Mouse (Mus musculus): ENCODE data around the gene Gnptab. TPM values are rescaled to one million over a fixed set of nuclear protein-coding genes. Genes with fewer than 3 reads are reported as not detected.

The Gnptab gene
- polyA plus RNA-seq, 1 experiment from 2014 or later, result 10.1 TPM

GRCm38 (mm10) chr10:88392181-88392847 is 13.4 kb downstream of the Gnptab start:
- Histone ChIP-seq H3K9ac (ENCODE audit: low read depth, low read length) (no peak overlapping the region), H3K27ac (ENCODE audit: low read depth, low read length) (no peak overlapping the region), H3K27me3 (replicated peaks; ENCODE audit: control insufficient read depth, insufficient read depth, low read length) (no peaks in the 10 kb centered on the region), H3K4me2 (no peak overlapping the region), H3K9me3 (ENCODE audit: control insufficient read depth, low read length) (no peaks in the 10 kb centered on the region), H3K4me3 (ENCODE audit: low read depth, low read length) (no peak overlapping the region), H3K4me1 (replicated peaks; ENCODE audit: control insufficient read depth, insufficient read depth, low read length) (peaks cover 17% of the 10 kb centered on the region), H3K36me3 (ENCODE audit: control insufficient read depth, insufficient read depth, low read length) (no peaks in the 10 kb centered on the region)
- ATAC-seq (replicated peaks; ENCODE audit: low FRiP score) (no peak), DNase-seq (ENCODE audit: low spot score) (no peak)
- 85% methylated on average over 9 of the region's 9 CpGs for WGBS

- Histone ChIP-seq H3K4me2 (no peak overlapping the region), H3K4me3 (ENCODE audit: low read depth, low read length) (no peak overlapping the region), H3K27ac (ENCODE audit: low read depth, low read length) (no peak overlapping the region), H3K9me3 (ENCODE audit: control insufficient read depth, low read length) (no peaks in the 10 kb centered on the region), H3K4me1 (replicated peaks; ENCODE audit: control insufficient read depth, insufficient read depth, low read length) (no peaks in the 10 kb centered on the region), H3K9ac (ENCODE audit: low read depth, low read length) (no peak overlapping the region), H3K36me3 (ENCODE audit: control insufficient read depth, insufficient read depth, low read length) (no peaks in the 10 kb centered on the region), H3K27me3 (replicated peaks; ENCODE audit: control insufficient read depth, insufficient read depth, low read length) (no peaks in the 10 kb centered on the region)
- DNase-seq (ENCODE audit: low spot score) (no peak), ATAC-seq (replicated peaks; ENCODE audit: low FRiP score) (no peak)
- WGBS, result 77% methylated on average over 6 of the region's 6 CpGs
Observed at GRCm38 (mm10) chr10:88398668-88399243, 19.8 kb downstream of the Gnptab start.

- DNase-seq (ENCODE audit: low spot score) (no peak), ATAC-seq (replicated peaks; ENCODE audit: low FRiP score) (no peak)
- Histone ChIP-seq H3K9me3 (ENCODE audit: control insufficient read depth, low read length) (no peaks in the 10 kb centered on the region), H3K9ac (ENCODE audit: low read depth, low read length) (no peak overlapping the region), H3K4me2 (no peak overlapping the region), H3K4me1 (replicated peaks; ENCODE audit: control insufficient read depth, insufficient read depth, low read length) (no peaks in the 10 kb centered on the region), H3K36me3 (ENCODE audit: control insufficient read depth, insufficient read depth, low read length) (no peaks in the 10 kb centered on the region), H3K27me3 (replicated peaks; ENCODE audit: control insufficient read depth, insufficient read depth, low read length) (no peaks in the 10 kb centered on the region), H3K4me3 (ENCODE audit: low read depth, low read length) (no peak overlapping the region), H3K27ac (ENCODE audit: low read depth, low read length) (no peak overlapping the region)
- 83% methylated on average over 5 of the region's 5 CpGs for WGBS
Observed at GRCm38 (mm10) chr10:88399271-88399670, 20.3 kb downstream of the Gnptab start.

- Histone ChIP-seq H3K4me2 (no peak overlapping the region), H3K9me3 (ENCODE audit: control insufficient read depth, low read length) (no peaks in the 10 kb centered on the region), H3K27ac (ENCODE audit: low read depth, low read length) (no peak overlapping the region), H3K9ac (ENCODE audit: low read depth, low read length) (no peak overlapping the region), H3K4me1 (replicated peaks; ENCODE audit: control insufficient read depth, insufficient read depth, low read length) (no peaks in the 10 kb centered on the region), H3K4me3 (ENCODE audit: low read depth, low read length) (no peak overlapping the region), H3K36me3 (ENCODE audit: control insufficient read depth, insufficient read depth, low read length) (no peaks in the 10 kb centered on the region), H3K27me3 (replicated peaks; ENCODE audit: control insufficient read depth, insufficient read depth, low read length) (no peaks in the 10 kb centered on the region)
- ATAC-seq (replicated peaks; ENCODE audit: low FRiP score) (no peak), DNase-seq (ENCODE audit: low spot score) (no peak)
- 91% methylated on average over 4 of the region's 4 CpGs for WGBS
Observed at GRCm38 (mm10) chr10:88403021-88403420, 24.1 kb downstream of the Gnptab start.

- Histone ChIP-seq H3K9me3 (ENCODE audit: control insufficient read depth, low read length) (no peaks in the 10 kb centered on the region), H3K27ac (ENCODE audit: low read depth, low read length) (no peak overlapping the region), H3K9ac (ENCODE audit: low read depth, low read length) (no peak overlapping the region), H3K36me3 (ENCODE audit: control insufficient read depth, insufficient read depth, low read length) (no peaks in the 10 kb centered on the region), H3K4me1 (replicated peaks; ENCODE audit: control insufficient read depth, insufficient read depth, low read length) (no peaks in the 10 kb centered on the region), H3K27me3 (replicated peaks; ENCODE audit: control insufficient read depth, insufficient read depth, low read length) (no peaks in the 10 kb centered on the region), H3K4me3 (ENCODE audit: low read depth, low read length) (no peak overlapping the region), H3K4me2 (no peak overlapping the region)
- DNase-seq (ENCODE audit: low spot score) (no peak), ATAC-seq (replicated peaks; ENCODE audit: low FRiP score) (no peak)
- 71% methylated on average over 6 of the region's 6 CpGs for WGBS
Observed at GRCm38 (mm10) chr10:88404220-88404619, 25.3 kb downstream of the Gnptab start.

- Histone ChIP-seq H3K27ac (ENCODE audit: low read depth, low read length) (no peak overlapping the region), H3K27me3 (replicated peaks; ENCODE audit: control insufficient read depth, insufficient read depth, low read length) (no peaks in the 10 kb centered on the region), H3K4me2 (no peak overlapping the region), H3K36me3 (ENCODE audit: control insufficient read depth, insufficient read depth, low read length) (no peaks in the 10 kb centered on the region), H3K9ac (ENCODE audit: low read depth, low read length) (no peak overlapping the region), H3K4me3 (ENCODE audit: low read depth, low read length) (no peak overlapping the region), H3K4me1 (replicated peaks; ENCODE audit: control insufficient read depth, insufficient read depth, low read length) (no peaks in the 10 kb centered on the region), H3K9me3 (ENCODE audit: control insufficient read depth, low read length) (no peaks in the 10 kb centered on the region)
- no peak for DNase-seq (ENCODE audit: low spot score)
- WGBS, result 85% methylated on average over 7 of the region's 7 CpGs
- ATAC-seq (replicated peaks; ENCODE audit: low FRiP score), result no peak
Observed at GRCm38 (mm10) chr10:88405812-88406211, 26.9 kb downstream of the Gnptab start.

GRCm38 (mm10) chr10:88407875-88408631 is 29.1 kb downstream of the Gnptab start:
- DNase-seq (ENCODE audit: low spot score) (no peak), ATAC-seq (replicated peaks; ENCODE audit: low FRiP score) (no peak)
- Histone ChIP-seq H3K4me1 (replicated peaks; ENCODE audit: control insufficient read depth, insufficient read depth, low read length) (no peaks in the 10 kb centered on the region), H3K27ac (ENCODE audit: low read depth, low read length) (no peak overlapping the region), H3K4me3 (ENCODE audit: low read depth, low read length) (no peak overlapping the region), H3K9ac (ENCODE audit: low read depth, low read length) (no peak overlapping the region), H3K4me2 (no peak overlapping the region), H3K27me3 (replicated peaks; ENCODE audit: control insufficient read depth, insufficient read depth, low read length) (no peaks in the 10 kb centered on the region), H3K9me3 (ENCODE audit: control insufficient read depth, low read length) (no peaks in the 10 kb centered on the region), H3K36me3 (ENCODE audit: control insufficient read depth, insufficient read depth, low read length) (no peaks in the 10 kb centered on the region)
- WGBS, result 89% methylated on average over 12 of the region's 12 CpGs

GRCm38 (mm10) chr10:88409751-88410150 is 30.8 kb downstream of the Gnptab start:
- Histone ChIP-seq H3K36me3 (ENCODE audit: control insufficient read depth, insufficient read depth, low read length) (no peaks in the 10 kb centered on the region; the same call in 1 of the 2 replicates), H3K4me2 (no peak overlapping the region), H3K4me1 (replicated peaks; ENCODE audit: control insufficient read depth, insufficient read depth, low read length) (no peaks in the 10 kb centered on the region), H3K9ac (ENCODE audit: low read depth, low read length) (no peak overlapping the region), H3K4me3 (ENCODE audit: low read depth, low read length) (no peak overlapping the region), H3K9me3 (ENCODE audit: control insufficient read depth, low read length) (no peaks in the 10 kb centered on the region), H3K27ac (ENCODE audit: low read depth, low read length) (no peak overlapping the region), H3K27me3 (replicated peaks; ENCODE audit: control insufficient read depth, insufficient read depth, low read length) (no peaks in the 10 kb centered on the region)
- no peak for DNase-seq (ENCODE audit: low spot score)
- ATAC-seq (replicated peaks; ENCODE audit: low FRiP score), result no peak
- WGBS, result 60% methylated on average over 2 of the region's 2 CpGs
